Mouse (Mus musculus) myocyte (in vitro differentiated cells): ENCODE measurements around the gene Map4k3.

ENCODE experiments used
- E2F4 ChIP-seq: IDR thresholded peaks from one replicate; pipeline ENCODE4 v1.6.1; 2011; ENCODE audit warnings: mild to moderate bottlenecking, control low read depth, moderate library complexity; ENCODE audit not compliant: insufficient read depth
- MAX ChIP-seq: IDR thresholded peaks from one replicate; pipeline ENCODE4 v1.6.1; 2011; ENCODE audit warnings: low read depth, mild to moderate bottlenecking, control low read depth
- MYOD1 ChIP-seq, 3 experiments: IDR thresholded peaks; one replicate each; pipeline ENCODE4 v1.6.1; 2011; ENCODE audit warnings: control low read depth in 2 of 3, low read depth in 2 of 3, mild to moderate bottlenecking in 2 of 3, moderate library complexity in 1 of 3; ENCODE audit not compliant: insufficient read length in 2 of 3, control insufficient read depth in 1 of 3
- POLR2A ChIP-seq: IDR thresholded peaks from one replicate; pipeline ENCODE4 v1.6.1; 2011; ENCODE audit warnings: low read depth, mild to moderate bottlenecking, control low read depth, moderate library complexity; ENCODE audit not compliant: insufficient read length
- POLR2AphosphoS2 ChIP-seq: IDR thresholded peaks from one replicate; pipeline ENCODE4 v1.6.1; 2011; ENCODE audit warnings: low read depth, control low read depth; ENCODE audit not compliant: insufficient read length
- REST ChIP-seq: IDR thresholded peaks from one replicate; pipeline ENCODE4 v1.6.1; 2011; ENCODE audit warnings: mild to moderate bottlenecking, control low read depth, moderate library complexity; ENCODE audit not compliant: insufficient read depth, insufficient read length
- SRF ChIP-seq: IDR thresholded peaks from one replicate; pipeline ENCODE4 v1.6.1; 2011; ENCODE audit warnings: low read depth; ENCODE audit not compliant: control insufficient read depth, insufficient read length
- TCF12 ChIP-seq: IDR thresholded peaks from one replicate; pipeline ENCODE4 v1.6.1; 2011; ENCODE audit warnings: mild to moderate bottlenecking, control low read depth; ENCODE audit not compliant: poor library complexity, insufficient read depth, severe bottlenecking
- USF1 ChIP-seq: IDR thresholded peaks from one replicate; pipeline ENCODE4 v1.6.1; 2011; ENCODE audit warnings: low read depth, mild to moderate bottlenecking, control low read depth, moderate library complexity

DNA sequence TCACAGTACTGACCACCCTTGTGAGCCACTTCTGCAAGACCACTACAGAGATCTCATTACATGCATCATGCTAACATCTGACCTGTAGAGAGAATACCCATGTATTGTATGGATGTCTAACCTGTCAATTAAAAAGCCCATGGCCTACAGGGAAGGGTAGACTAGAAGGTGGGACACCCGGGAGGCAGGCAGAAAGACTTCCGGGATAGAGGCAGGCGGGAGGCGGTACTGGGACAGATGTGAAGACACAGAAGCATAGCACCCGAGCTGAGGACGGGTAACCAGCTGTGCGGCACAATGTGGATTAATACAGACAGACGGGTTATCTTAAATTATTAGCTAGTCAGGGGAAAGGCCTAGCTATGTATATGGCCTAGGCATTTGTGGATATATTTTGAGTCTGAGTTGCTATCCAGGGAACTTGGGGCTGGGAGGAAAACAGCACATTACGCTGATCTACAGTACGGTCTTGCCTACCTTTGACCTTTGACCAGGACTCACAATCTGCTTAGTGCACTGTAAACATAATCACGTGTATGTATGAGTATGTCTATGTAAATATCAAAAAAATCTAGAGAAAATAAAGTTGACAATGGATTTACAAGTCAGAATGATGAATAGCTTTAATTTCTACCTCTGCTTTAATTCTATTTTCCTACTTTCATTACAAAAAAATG lies 51.3 kb downstream of the Map4k3 start:
- TF ChIP-seq POLR2A: no peak
- no peak for TF ChIP-seq POLR2AphosphoS2
- TF ChIP-seq REST: no peak
- no peak for TF ChIP-seq SRF
- no peak for TF ChIP-seq USF1
- TF ChIP-seq MYOD1 (IDR thresholded peaks at IDR 0.05; ENCODE audit: control insufficient read depth in 1 of 3, insufficient read length in 2 of 3, low read depth in 2 of 3): no peak
- TF ChIP-seq E2F4: no peak
- no peak for TF ChIP-seq MAX
- no peak for TF ChIP-seq TCF12
